Mouse (Mus musculus) liver, embryonic 14.5 days (tissue): ENCODE data around the gene Whrn.

Experiments used
- CTCF ChIP-seq: IDR thresholded peaks from 2 replicates; pipeline ENCODE4 v1.5.1; 2016; ENCODE audit warnings: antibody characterized with exemption, low read depth, control low read depth
- EP300 ChIP-seq: IDR thresholded peaks from 2 replicates; pipeline ENCODE4 v1.6.1; 2016; ENCODE audit warnings: antibody characterized with exemption, low read depth

DNA sequence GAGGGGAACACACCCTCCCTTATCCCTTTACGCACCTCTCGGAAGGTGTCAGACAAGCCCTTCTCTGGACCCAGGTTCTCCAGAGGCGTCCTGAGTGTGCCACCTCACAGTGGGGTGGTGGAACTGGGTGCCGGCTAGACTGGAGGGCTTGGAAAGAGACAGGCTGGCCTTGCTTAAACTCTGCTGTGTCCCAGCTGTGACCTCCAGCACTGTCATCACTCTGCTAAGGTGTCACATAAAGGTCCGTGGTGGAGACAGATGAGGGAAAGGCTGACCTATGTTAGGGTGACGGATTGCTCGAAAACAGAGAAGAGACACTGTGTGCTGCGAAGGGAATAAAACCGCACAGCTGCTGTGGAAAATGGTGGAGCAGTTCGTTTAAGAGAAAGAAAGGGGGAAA lies 28.5 kb downstream of the Whrn start:
- TF ChIP-seq CTCF (no peak), EP300 (no peak)
